Mouse (Mus musculus) lung, postnatal 0 days (tissue): ENCODE results near the gene Olfr1411. TPM values are rescaled to one million over a fixed set of nuclear protein-coding genes. Genes with fewer than 3 reads are reported as not detected.

Experiments used
- ATAC-seq: fragments of 200-750 bp; cut with Nextera tagmentation; 2 replicates; pipeline ENCODE4 v1.8.0; 2017; ENCODE audit warnings: moderate library complexity
- DNase-seq: peaks from one replicate; pipeline ENCODE4 v3.0.0-alpha.2; 2016; ENCODE audit warnings: low spot score
- H3K27ac ChIP-seq: fragments of 300-500 bp; sonication (generic); 2 replicates; pipeline ENCODE4 v1.5.1; 2014; ENCODE audit warnings: antibody characterized with exemption, mild to moderate bottlenecking, low read length, mixed read lengths
- H3K27me3 ChIP-seq: fragments of 300-500 bp; sonication (generic); replicated peaks from 2 replicates; pipeline ENCODE4 v1.6.1; 2014; ENCODE audit warnings: low read length, mixed read lengths; ENCODE audit not compliant: insufficient read depth
- H3K36me3 ChIP-seq: fragments of 300-500 bp; sonication (generic); 2 replicates; pipeline ENCODE4 v1.6.1; 2014; ENCODE audit warnings: low read length, mixed read lengths; ENCODE audit not compliant: insufficient read depth
- H3K4me1 ChIP-seq: fragments of 300-500 bp; sonication (generic); 2 replicates; pipeline ENCODE4 v1.6.1; 2014; ENCODE audit warnings: antibody characterized with exemption, low read depth, low read length, mixed read lengths; ENCODE audit not compliant: insufficient read depth
- H3K4me2 ChIP-seq: fragments of 300-500 bp; sonication (generic); replicated peaks from 2 replicates; pipeline ENCODE4 v1.6.1; 2014; ENCODE audit warnings: low read depth, mild to moderate bottlenecking, low read length, moderate library complexity, mixed read lengths
- H3K4me3 ChIP-seq: fragments of 300-500 bp; sonication (generic); 2 replicates; pipeline ENCODE4 v1.5.1; 2014; ENCODE audit warnings: low read depth, low read length
- H3K9ac ChIP-seq: fragments of 300-500 bp; sonication (generic); replicated peaks from 2 replicates; pipeline ENCODE4 v1.6.1; 2014; ENCODE audit warnings: low read depth, mild to moderate bottlenecking
- H3K9me3 ChIP-seq: fragments of 300-500 bp; sonication (generic); 2 replicates; pipeline ENCODE4 v1.6.1; 2016; ENCODE audit warnings: low read length, mixed read lengths
- CTCF ChIP-seq: IDR thresholded peaks from 2 replicates; pipeline ENCODE4 v1.5.1; 2016; ENCODE audit warnings: antibody characterized with exemption, mild to moderate bottlenecking
- EP300 ChIP-seq: IDR thresholded peaks from 2 replicates; pipeline ENCODE4 v1.6.1; 2016; ENCODE audit warnings: antibody characterized with exemption, mild to moderate bottlenecking, control low read depth
- WGBS: fragments of 180-500 bp; shearing (Covaris S2); extraction: QIAGEN DNeasy Blood & Tissue Kit; methylation state at CpG from one replicate; pipeline ENCODE4 v1.1.7; 2014; 5-methylcytosine and 5-hydroxymethylcytosine counted together
- polyA plus RNA-seq: library from polyadenylated mRNA; unstranded; fragments of >200 nt; fragmentation: Nextera tagmentation; extraction: Ambion mirVana; gene quantifications from 2 replicates; pipeline ENCODE4 v1.2.1, GENCODE M21; 2015

Olfr1411 gene
- not detected in 2 replicates for polyA plus RNA-seq

DNA sequence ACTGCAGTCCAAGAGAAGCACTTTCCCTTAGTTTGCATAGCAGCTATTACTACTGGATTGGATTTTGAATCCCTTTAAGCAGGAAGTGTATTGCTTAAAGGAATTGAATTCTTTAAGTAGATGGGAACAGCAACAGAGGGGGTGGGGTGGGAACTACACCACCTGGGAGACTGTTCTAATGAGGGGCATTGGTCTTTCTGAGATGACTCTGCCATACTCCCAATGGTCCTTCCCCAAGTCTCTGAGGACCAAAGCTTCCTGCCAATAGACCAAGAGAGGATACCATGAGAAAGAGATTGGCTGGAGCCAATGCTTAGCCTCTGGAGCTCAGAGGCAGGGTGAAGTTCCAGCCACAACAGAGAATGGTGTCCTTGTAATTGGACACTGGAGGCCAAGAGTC is at the start of gene Olfr1411:
Olfr1411 (plus strand) TSS at position 301 of the 400 bp plus-strand sequence.
- no peaks in the 10 kb centered on the region for H3K36me3 ChIP-seq
- no peaks in the 10 kb centered on the region for H3K4me1 ChIP-seq
- TF ChIP-seq CTCF, result no peak
- TF ChIP-seq EP300, result no peak
- no peak within 1 kb of the TSS for H3K27ac ChIP-seq
- DNase-seq (no peak), ATAC-seq (no peak)
- H3K9ac ChIP-seq, result no peak within 1 kb of the TSS
- no peak within 1 kb of the TSS for H3K4me3 ChIP-seq
- H3K4me2 ChIP-seq, result no peak within 1 kb of the TSS
- no peaks in the 10 kb centered on the region for H3K27me3 ChIP-seq
- H3K9me3 ChIP-seq, result no peaks in the 10 kb centered on the region

DNA sequence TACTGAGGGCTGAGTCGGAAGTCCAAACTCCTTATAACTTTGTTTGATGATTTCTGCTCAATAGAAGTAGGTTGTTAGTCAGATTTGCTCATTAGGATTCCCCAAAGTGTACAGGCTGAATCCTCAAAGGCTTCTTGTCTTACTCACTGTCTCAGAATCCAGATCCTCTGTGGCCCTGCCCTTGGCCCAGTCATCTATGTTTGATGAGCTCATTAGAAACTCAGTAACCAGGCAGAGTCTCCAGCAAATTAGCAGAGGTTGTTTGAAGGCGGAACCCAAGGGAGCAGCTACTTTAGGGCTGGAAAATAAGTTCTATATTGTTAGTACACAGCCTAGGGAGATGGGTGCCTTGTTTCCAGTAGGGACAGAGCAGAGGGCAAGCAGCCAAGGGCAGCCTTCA is 48.3 kb upstream of the Olfr1411 start:
- no peak overlapping the region for H3K4me3 ChIP-seq
- H3K27ac ChIP-seq, result no peak overlapping the region
- H3K27me3 ChIP-seq, result no peaks in the 10 kb centered on the region
- H3K9ac ChIP-seq, result no peak overlapping the region
- 77% methylated on average over 2 of the region's 2 CpGs for WGBS
- H3K9me3 ChIP-seq, result no peaks in the 10 kb centered on the region
- no peak for DNase-seq
- no peaks in the 10 kb centered on the region for H3K36me3 ChIP-seq
- ATAC-seq, result no peak
- no peak for TF ChIP-seq EP300
- TF ChIP-seq CTCF, result no peak
- no peaks in the 10 kb centered on the region for H3K4me1 ChIP-seq
- H3K4me2 ChIP-seq, result no peak overlapping the region

DNA sequence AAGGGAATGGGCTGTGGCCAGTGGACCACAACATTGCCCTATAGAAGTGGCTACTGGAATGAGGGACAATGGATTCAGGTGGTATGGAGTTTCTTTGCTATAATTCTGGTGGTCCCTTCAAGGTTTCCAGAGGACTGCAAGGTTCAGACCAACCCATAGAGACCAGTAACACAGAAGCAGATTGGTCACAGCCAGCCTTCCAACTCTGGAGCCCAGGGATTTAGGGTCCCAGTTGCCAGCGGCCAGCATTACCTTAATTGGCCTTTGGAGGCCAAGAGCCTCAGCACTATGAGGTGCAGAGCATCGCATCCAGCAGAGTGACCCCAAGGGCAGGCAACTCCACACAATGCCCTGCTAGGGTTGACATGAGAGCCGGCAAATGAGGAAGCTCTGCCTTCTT is 23.2 kb upstream of the Olfr1411 start, which contains the start of gene Olfr1413:
Olfr1413 (plus strand) TSS at position 301 of the 400 bp plus-strand sequence.
- Histone ChIP-seq H3K9ac (no peak within 1 kb of the TSS), H3K4me1 (no peaks in the 10 kb centered on the region), H3K27me3 (no peaks in the 10 kb centered on the region), H3K36me3 (no peaks in the 10 kb centered on the region), H3K9me3 (no peaks in the 10 kb centered on the region), H3K27ac (no peak within 1 kb of the TSS), H3K4me2 (no peak within 1 kb of the TSS), H3K4me3 (no peak within 1 kb of the TSS)
- no peak for ATAC-seq
- WGBS, result 88% methylated on average over 3 of the region's 3 CpGs
- no peak for TF ChIP-seq CTCF
- TF ChIP-seq EP300, result no peak
- no peak for DNase-seq

DNA sequence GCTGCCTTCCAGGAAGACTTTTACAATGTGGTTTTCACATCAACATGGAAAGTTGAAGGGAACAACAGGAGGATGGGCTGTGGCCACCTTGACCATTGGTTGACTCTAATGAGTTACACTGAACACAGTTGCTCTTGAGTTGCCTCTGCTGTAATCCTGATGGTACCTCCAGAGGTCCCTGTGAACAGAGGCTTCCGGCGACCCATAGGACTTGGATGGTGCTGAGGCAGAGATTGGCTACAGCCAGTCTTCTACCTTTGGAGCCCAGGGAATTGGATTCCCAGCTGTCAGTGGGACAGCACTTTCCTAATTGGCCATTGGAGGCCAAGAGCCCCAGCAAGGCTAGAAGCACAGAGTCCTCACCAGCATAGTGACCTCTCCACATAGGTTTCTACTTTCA is 8.7 kb upstream of the Olfr1411 start, which contains the start of gene Olfr1412:
Olfr1412 (plus strand) TSS at position 301 of the 400 bp plus-strand sequence.
- H3K4me1 ChIP-seq, result no peaks in the 10 kb centered on the region
- H3K9ac ChIP-seq, result no peak within 1 kb of the TSS
- WGBS, result 83% methylated on average over 2 of the region's 2 CpGs
- no peaks in the 10 kb centered on the region for H3K9me3 ChIP-seq
- no peak for TF ChIP-seq CTCF
- TF ChIP-seq EP300, result no peak
- DNase-seq, result no peak
- H3K36me3 ChIP-seq, result no peaks in the 10 kb centered on the region
- no peak for ATAC-seq
- no peak within 1 kb of the TSS for H3K27ac ChIP-seq
- H3K27me3 ChIP-seq, result no peaks in the 10 kb centered on the region
- no peak within 1 kb of the TSS for H3K4me2 ChIP-seq
- no peak within 1 kb of the TSS for H3K4me3 ChIP-seq

GRCm38 (mm10) chr1:92596019-92596418 is 1.8 kb downstream of the Olfr1411 start:
- no peak overlapping the region for H3K4me2 ChIP-seq
- H3K36me3 ChIP-seq, result no peaks in the 10 kb centered on the region
- no peaks in the 10 kb centered on the region for H3K4me1 ChIP-seq
- no peak for ATAC-seq
- no peaks in the 10 kb centered on the region for H3K9me3 ChIP-seq
- no peak for DNase-seq
- 74% methylated on average over 3 of the region's 3 CpGs for WGBS
- H3K27ac ChIP-seq, result no peak overlapping the region
- no peak overlapping the region for H3K4me3 ChIP-seq
- H3K27me3 ChIP-seq, result no peaks in the 10 kb centered on the region
- no peak overlapping the region for H3K9ac ChIP-seq
- no peak for TF ChIP-seq EP300
- TF ChIP-seq CTCF, result no peak

GRCm38 (mm10) chr1:92605482-92605881 is 11.3 kb downstream of the Olfr1411 start, which contains the start of gene Olfr1410:
TSS of gene Olfr1410 (plus strand) at chr1:92605782.
- no peak for DNase-seq
- Histone ChIP-seq H3K9me3 (no peaks in the 10 kb centered on the region), H3K4me2 (no peak within 1 kb of the TSS), H3K9ac (no peak within 1 kb of the TSS), H3K4me1 (no peaks in the 10 kb centered on the region), H3K36me3 (no peaks in the 10 kb centered on the region), H3K27ac (no peak within 1 kb of the TSS), H3K4me3 (no peak within 1 kb of the TSS), H3K27me3 (no peaks in the 10 kb centered on the region)
- TF ChIP-seq EP300 (no peak), CTCF (no peak)
- ATAC-seq, result no peak
- 94% methylated on average over 1 of the region's 1 CpGs for WGBS

- no peak overlapping the region for H3K4me3 ChIP-seq
- DNase-seq, result no peak
- no peak overlapping the region for H3K9ac ChIP-seq
- 65% methylated on average over 4 of the region's 4 CpGs for WGBS
- no peak overlapping the region for H3K4me2 ChIP-seq
- no peaks in the 10 kb centered on the region for H3K36me3 ChIP-seq
- H3K4me1 ChIP-seq, result no peaks in the 10 kb centered on the region
- TF ChIP-seq CTCF (no peak), EP300 (no peak)
- no peak overlapping the region for H3K27ac ChIP-seq
- H3K9me3 ChIP-seq, result no peaks in the 10 kb centered on the region
- no peak for ATAC-seq
- no peaks in the 10 kb centered on the region for H3K27me3 ChIP-seq
Measured at GRCm38 (mm10) chr1:92607711-92608110, 13.5 kb downstream of the Olfr1411 start.
